Mouse (Mus musculus) cortical plate, adult 2 months (tissue): ENCODE results near the gene Col23a1.

Experiments used
- CTCF ChIP-seq: fragments of 200-500 bp; IDR thresholded peaks from 2 replicates; pipeline ENCODE4 v1.5.1; 2011; ENCODE audit warnings: mild to moderate bottlenecking, control low read depth, low read length; ENCODE audit not compliant: insufficient read depth; ENCODE audit errors: extremely low read depth
- POLR2A ChIP-seq: fragments of 200-500 bp; IDR thresholded peaks from 2 replicates; pipeline ENCODE4 v1.6.1; 2011; ENCODE audit warnings: mild to moderate bottlenecking, low read length, control low read depth; ENCODE audit not compliant: insufficient read depth; ENCODE audit errors: extremely low read depth

GRCm38 (mm10) chr11:51476543-51476942 is 186.8 kb downstream of the Col23a1 start:
- TF ChIP-seq POLR2A (no peak), CTCF (no peak)
